In the genomic region with DNA sequence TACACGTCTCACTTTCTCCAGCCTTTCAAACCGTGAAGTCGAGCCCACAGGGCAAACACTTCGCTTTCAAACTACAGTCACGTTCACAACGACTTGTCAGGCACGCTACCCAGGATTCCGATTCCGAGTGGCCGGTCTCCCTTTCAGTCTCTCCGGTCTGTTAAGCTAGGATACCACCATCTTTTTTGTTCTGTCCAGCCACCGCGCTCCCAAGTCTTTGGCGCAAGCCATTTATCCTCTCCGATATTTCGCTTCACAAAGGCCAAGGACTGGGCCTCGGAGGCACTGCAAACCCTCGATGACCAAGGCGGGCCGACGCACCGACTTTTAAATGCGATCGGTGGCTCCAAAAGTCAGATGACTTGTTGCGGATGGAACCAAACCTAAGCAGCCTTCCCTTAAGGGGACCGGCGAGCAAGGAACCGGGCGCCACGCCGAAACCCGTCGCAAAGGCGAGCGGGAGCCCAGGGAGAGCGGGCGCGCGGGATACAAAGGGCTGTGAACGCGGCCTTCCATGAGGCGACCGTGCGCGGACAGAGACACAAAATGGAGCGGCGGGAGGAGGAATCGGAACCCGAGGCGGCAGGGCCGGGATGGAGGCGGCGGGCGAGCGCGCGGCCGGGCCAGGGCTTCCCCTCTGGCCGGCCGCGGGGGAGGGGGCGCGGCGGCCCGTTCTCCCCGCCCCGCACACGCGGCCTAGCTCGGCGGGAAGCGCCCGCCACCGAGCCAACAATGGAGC, we compare ENCODE assay signal across 8 mouse cellular contexts. TPM values are rescaled to one million over a fixed set of nuclear protein-coding genes. Genes with fewer than 3 reads are reported as not detected.
DNase-seq lines count a peak whose midpoint lies in the region; ATAC-seq and TF ChIP-seq lines count a peak whose summit lies in the region.

No protein-coding gene starts in this region.

- no peaks in the 10 kb centered on the region for H3K9me3 ChIP-seq in CH12.LX (replicated peaks; ENCODE audit: low read length)
- H3K9me3 ChIP-seq in heart, embryonic 16.5 days (replicated peaks; ENCODE audit: control insufficient read depth, low read length) = no peaks in the 10 kb centered on the region
- no peaks in the 10 kb centered on the region for H3K9me3 ChIP-seq in liver, embryonic 16.5 days (replicated peaks; ENCODE audit: control insufficient read depth, low read length)
- no peaks in the 10 kb centered on the region for H3K9me3 ChIP-seq in neural tube, embryonic 11.5 days (ENCODE audit: control insufficient read depth, low read length)
- no peaks in the 10 kb centered on the region for H3K9me3 ChIP-seq in stomach, embryonic 16.5 days (replicated peaks; ENCODE audit: control insufficient read depth, low read length)

- no peaks in the 10 kb centered on the region for H3K27me3 ChIP-seq in CH12.LX (replicated peaks)
- no peaks in the 10 kb centered on the region for H3K27me3 ChIP-seq in heart, embryonic 16.5 days (ENCODE audit: control insufficient read depth, insufficient read depth, low read length)
- H3K27me3 ChIP-seq in liver, embryonic 16.5 days (ENCODE audit: control insufficient read depth, insufficient read depth, low read depth, low read length) = no peaks in the 10 kb centered on the region
- H3K27me3 ChIP-seq in neural tube, embryonic 11.5 days (ENCODE audit: control insufficient read depth, insufficient read depth, low read length) = no peaks in the 10 kb centered on the region
- no peaks in the 10 kb centered on the region for H3K27me3 ChIP-seq in stomach, embryonic 16.5 days (ENCODE audit: control insufficient read depth, insufficient read depth, low read length)

- H3K79me2 ChIP-seq in CH12.LX (replicated peaks; ENCODE audit: control insufficient read depth, extremely low read depth, insufficient read depth, poor library complexity, severe bottlenecking) = peaks cover 50% of the 10 kb centered on the region

- DNase-seq in CH12.LX (ENCODE audit: extremely low read depth) = peak; percentile 36
- DNase-seq in fibroblast of lung, adult 2 months (ENCODE audit: low read depth) = peak; percentile 12
- peak; percentile 47 to 64 for DNase-seq in kidney, postnatal 25 days
- DNase-seq in neural tube, embryonic 11.5 days (ENCODE audit: low spot score) = peak; percentile 64

- H3K9ac ChIP-seq in CH12.LX (ENCODE audit: insufficient read depth, low read depth) = peak overlapping the region; percentile 98
- H3K9ac ChIP-seq in heart, embryonic 16.5 days (ENCODE audit: low read length) = peak overlapping the region; percentile 100
- peak overlapping the region; percentile 95 for H3K9ac ChIP-seq in liver, embryonic 16.5 days (ENCODE audit: low read depth, low read length)
- peak overlapping the region; percentile 99 for H3K9ac ChIP-seq in neural tube, embryonic 11.5 days (ENCODE audit: low read length)
- peak overlapping the region; percentile 100 for H3K9ac ChIP-seq in stomach, embryonic 16.5 days (ENCODE audit: low read length)

- dilution Hi-C loops in CH12.LX (cut with MboI; ENCODE audit: extremely low pct_ligation_motif_present, extremely low pct_unique_long_range_greater_than_20kb, low sequenced_read_pairs) = no loop called here

- no peak for TF ChIP-seq EP300 in CH12.LX (IDR thresholded peaks at IDR 0.05; ENCODE audit: low read length)

- peak overlapping the region; percentile 89 to 93 (median 89) for H3K4me3 ChIP-seq in CH12.LX (replicated peaks in 1 of 3; ENCODE audit: low read depth in 2 of 3, low read length in 2 of 3, poor library complexity in 1 of 3)
- peak overlapping the region; percentile 92 for H3K4me3 ChIP-seq in brown adipose tissue, adult 24 weeks (ENCODE audit: insufficient read depth, low read depth, low read length)
- H3K4me3 ChIP-seq in heart, embryonic 16.5 days (ENCODE audit: low read length) = peak overlapping the region; percentile 98
- H3K4me3 ChIP-seq in liver, embryonic 16.5 days (ENCODE audit: low read depth, low read length) = peak overlapping the region; percentile 99
- peak overlapping the region; percentile 92 for H3K4me3 ChIP-seq in neural tube, embryonic 11.5 days (ENCODE audit: low read depth, low read length)
- peak overlapping the region; percentile 90 for H3K4me3 ChIP-seq in stomach, embryonic 16.5 days (replicated peaks; ENCODE audit: low read length)

- ATAC-seq in heart, embryonic 16.5 days (replicated peaks; ENCODE audit: extremely low read depth, insufficient read depth, low FRiP score) = peak; percentile 75
- ATAC-seq in liver, embryonic 16.5 days (ENCODE audit: low read depth) = peak; percentile 69
- peak; percentile 60; the same call in 1 of the 2 replicates for ATAC-seq in neural tube, embryonic 11.5 days (ENCODE audit: insufficient read depth, low FRiP score, low TSS enrichment)
- ATAC-seq in stomach, embryonic 16.5 days (ENCODE audit: insufficient read depth, low FRiP score) = peak; percentile 75

- H3K36me3 ChIP-seq in CH12.LX (replicated peaks in 1 of 2; ENCODE audit: control insufficient read depth in 1 of 2, insufficient read depth in 1 of 2, low read length in 1 of 2) = no peaks in the 10 kb centered on the region
- H3K36me3 ChIP-seq in heart, embryonic 16.5 days (ENCODE audit: control insufficient read depth, insufficient read depth) = no peaks in the 10 kb centered on the region
- H3K36me3 ChIP-seq in liver, embryonic 16.5 days (ENCODE audit: control insufficient read depth, insufficient read depth) = no peaks in the 10 kb centered on the region
- no peaks in the 10 kb centered on the region for H3K36me3 ChIP-seq in neural tube, embryonic 11.5 days (ENCODE audit: control insufficient read depth, insufficient read depth, low read length)
- H3K36me3 ChIP-seq in stomach, embryonic 16.5 days (ENCODE audit: control insufficient read depth, insufficient read depth, low read length) = no peaks in the 10 kb centered on the region

- H3K4me2 ChIP-seq in CH12.LX (ENCODE audit: insufficient read depth, low read depth, poor library complexity, severe bottlenecking) = peak overlapping the region; percentile 90; the same call in 1 of the 2 replicates
- peak overlapping the region; percentile 72 for H3K4me2 ChIP-seq in heart, embryonic 16.5 days (ENCODE audit: low read depth, low read length)
- H3K4me2 ChIP-seq in liver, embryonic 16.5 days (ENCODE audit: low read depth, low read length) = peak overlapping the region; percentile 93
- H3K4me2 ChIP-seq in neural tube, embryonic 11.5 days (ENCODE audit: low read depth) = peak overlapping the region; percentile 43
- H3K4me2 ChIP-seq in stomach, embryonic 16.5 days (ENCODE audit: low read depth, low read length) = peak overlapping the region; percentile 69

- under 1% methylated on average over 66 of the region's 74 CpGs for WGBS in heart, embryonic 16.5 days
- WGBS in liver, embryonic 16.5 days (ENCODE audit: insufficient replicate concordance) = under 1% methylated on average over 66 of the region's 74 CpGs
- WGBS in neural tube, embryonic 11.5 days = under 1% methylated on average over 52 of the region's 74 CpGs
- WGBS in stomach, embryonic 16.5 days = under 1% methylated on average over 55 of the region's 74 CpGs

- no peak for TF ChIP-seq POLR2A in CH12.LX (IDR thresholded peaks at IDR 0.05; ENCODE audit: low read depth, low read length)

- no peak for TF ChIP-seq RAD21 in CH12.LX (IDR thresholded peaks at IDR 0.05; ENCODE audit: low read depth, low read length)

- peaks cover 0 to 6% of the 10 kb centered on the region in 2 experiments; a peak in 2 of 4 replicates for H3K4me1 ChIP-seq in CH12.LX (ENCODE audit: control insufficient read depth in 1 of 2, insufficient read depth in 2 of 2)
- H3K4me1 ChIP-seq in brown adipose tissue, adult 24 weeks (ENCODE audit: control insufficient read depth, insufficient read depth, insufficient read length, low read length) = peaks cover 4% of the 10 kb centered on the region; the same call in 1 of the 2 replicates
- peaks cover 12% of the 10 kb centered on the region for H3K4me1 ChIP-seq in heart, embryonic 16.5 days (ENCODE audit: control insufficient read depth, insufficient read depth, low read length)
- peaks cover 19% of the 10 kb centered on the region for H3K4me1 ChIP-seq in liver, embryonic 16.5 days (ENCODE audit: control insufficient read depth, low read depth, low read length)
- H3K4me1 ChIP-seq in neural tube, embryonic 11.5 days (ENCODE audit: control insufficient read depth, insufficient read depth, low read length) = no peaks in the 10 kb centered on the region
- peaks cover 8% of the 10 kb centered on the region for H3K4me1 ChIP-seq in stomach, embryonic 16.5 days (ENCODE audit: control insufficient read depth, insufficient read depth, low read length)

- in situ Hi-C loops in CH12.LX (cut with MboI; ENCODE audit: low pct_ligation_motif_present, low pct_unique_long_range_greater_than_20kb, low sequenced_read_pairs) = no loop called here

- peak overlapping the region; percentile 65 for H3K27ac ChIP-seq in CH12.LX (ENCODE audit: insufficient read depth, low read depth)
- H3K27ac ChIP-seq in brown adipose tissue, adult 24 weeks (replicated peaks; ENCODE audit: low read depth, low read length) = peak overlapping the region; percentile 73
- peak overlapping the region; percentile 96 for H3K27ac ChIP-seq in heart, embryonic 16.5 days (ENCODE audit: low read length)
- peak overlapping the region; percentile 90 for H3K27ac ChIP-seq in liver, embryonic 16.5 days (ENCODE audit: low read length)
- peak overlapping the region; percentile 85 for H3K27ac ChIP-seq in neural tube, embryonic 11.5 days (ENCODE audit: low read depth, low read length)
- H3K27ac ChIP-seq in stomach, embryonic 16.5 days (ENCODE audit: low read length) = peak overlapping the region; percentile 92

- no peak for TF ChIP-seq CTCF in CH12.LX (conservative IDR thresholded peaks at IDR 0.05 in 1 of 2, IDR thresholded peaks at IDR 0.05 in 1 of 2; ENCODE audit: low read depth in 2 of 2, low read length in 2 of 2)

TF ChIP-seq in CH12.LX, 34 proteins besides CTCF, POLR2A, EP300 and RAD21:
- TF ChIP-seq BHLHE40 (IDR thresholded peaks at IDR 0.05; ENCODE audit: low read depth, low read length) = peak; percentile 83
- TF ChIP-seq UBTF (IDR thresholded peaks at IDR 0.05; ENCODE audit: low read depth, low read length) = peak; percentile 94
- TF ChIP-seq NELFE (IDR thresholded peaks at IDR 0.05; ENCODE audit: low read depth, low read length) = no peak
- no peak for TF ChIP-seq SIN3A (IDR thresholded peaks at IDR 0.05; ENCODE audit: low read length)

RNA-seq across cellular contexts. Expression of gene Cpsf6, which starts 3.8 kb away (rescaled TPM):
- total RNA-seq in CH12.LX (2012; rRNA removed) (87.6 and 109 TPM in 2 replicates), CH12.LX (2014; rRNA removed) (114 and 128 TPM in 2 replicates)
- polyA plus RNA-seq in CH12.LX (2012; ENCODE audit: insufficient read length, low read depth) = 94.2 and 99.5 TPM in 2 replicates
- polyA plus RNA-seq in brown adipose tissue, adult 24 weeks (2012; ENCODE audit: insufficient read depth, insufficient read length, missing spikeins) = 12.6 and 17.3 TPM in 2 replicates
- polyA plus RNA-seq in heart, embryonic 16.5 days (2015; fragmentation: Nextera tagmentation; extraction: Ambion mirVana) = 85.7 and 89.7 TPM in 2 replicates
- 49.4 and 50.5 TPM in 2 replicates for polyA plus RNA-seq in liver, embryonic 16.5 days (2015; fragmentation: Nextera tagmentation; extraction: Ambion mirVana)
- 228 and 238 TPM in 2 replicates for polyA plus RNA-seq in neural tube, embryonic 11.5 days (2014; fragmentation: Nextera tagmentation; extraction: Ambion mirVana)
- 121 and 123 TPM in 2 replicates for polyA plus RNA-seq in stomach, embryonic 16.5 days (2015; fragmentation: Nextera tagmentation; extraction: Ambion mirVana)

Comparison
In these comparisons a context has a peak if more than half of its experiments do, and no peak if none do; other contexts are left out.
1. Peak in every context shown above with its lines: DNase-seq, ATAC-seq, H3K4me3 ChIP-seq and H3K27ac ChIP-seq.
2. DNase-seq: peak in every context shown above with its lines; median percentile 64 in neural tube, embryonic 11.5 days; 56 in kidney, postnatal 25 days; 36 in CH12.LX; 12 in fibroblast of lung, adult 2 months.
3. H3K4me2 ChIP-seq: peak in every context shown above with its lines; median percentile 93 in liver, embryonic 16.5 days; 90 in CH12.LX; 72 in heart, embryonic 16.5 days; 69 in stomach, embryonic 16.5 days; 43 in neural tube, embryonic 11.5 days.